Mouse (Mus musculus) thymus, adult 2 months (tissue): ENCODE results near the gene Klhl40.

Experiments used
- CTCF ChIP-seq: fragments of 200-500 bp; IDR thresholded peaks from 2 replicates; pipeline ENCODE4 v1.5.1; 2012; ENCODE audit warnings: mild to moderate bottlenecking, control low read depth, low read length, moderate library complexity, borderline replicate concordance; ENCODE audit not compliant: control insufficient read depth, poor library complexity, insufficient read depth; ENCODE audit errors: extremely low read depth
- POLR2A ChIP-seq: fragments of 200-500 bp; IDR thresholded peaks from 2 replicates; pipeline ENCODE4 v1.6.1; 2012; ENCODE audit warnings: mild to moderate bottlenecking, low read length, control low read depth, moderate library complexity; ENCODE audit not compliant: control insufficient read depth, poor library complexity, insufficient read depth; ENCODE audit errors: extremely low read depth

DNA sequence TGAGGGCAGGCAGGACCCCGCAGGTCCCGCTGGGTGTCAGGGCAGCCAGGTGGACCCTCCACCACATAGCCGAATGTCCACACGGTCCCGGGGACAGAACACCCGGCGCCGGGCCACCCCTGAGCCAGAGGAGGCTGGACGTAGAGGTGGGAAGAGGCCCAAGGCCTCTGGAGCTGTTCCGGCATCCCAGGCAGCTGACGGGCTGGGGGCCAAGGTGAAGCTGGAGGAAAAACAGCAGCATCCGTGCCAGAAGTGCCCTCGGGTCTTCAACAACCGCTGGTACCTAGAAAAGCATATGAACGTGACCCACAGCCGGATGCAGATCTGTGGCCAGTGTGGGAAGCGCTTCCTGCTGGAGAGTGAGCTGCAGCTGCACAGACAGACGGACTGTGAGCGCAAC, 13.7 kb upstream of the Klhl40 start:
- no peak for TF ChIP-seq CTCF
- TF ChIP-seq POLR2A, result no peak
